Mouse (Mus musculus): ENCODE results near the gene Bmpr1b.

GRCm38 (mm10) chr3:141909136-141909535 lies 260.1 kb downstream of the Bmpr1b start:
- TF ChIP-seq CTCF (IDR thresholded peaks at IDR 0.05; ENCODE audit: control insufficient read depth, insufficient read depth, low read length) (no peak), POLR2A (IDR thresholded peaks at IDR 0.05; ENCODE audit: borderline replicate concordance, control insufficient read depth, low read depth, low read length) (no peak)
